Mouse (Mus musculus): ENCODE results near the gene Prkg1. TPM values are rescaled to one million over a fixed set of nuclear protein-coding genes. Genes with fewer than 3 reads are reported as not detected.

Prkg1 gene
- total and polyA plus RNA-seq, 3 experiments = 2.2 to 13.6 (median 11.0) TPM

GRCm38 (mm10) chr19:31613146-31613545 lies 151.7 kb downstream of the Prkg1 start:
- TF ChIP-seq POLR2A (IDR thresholded peaks at IDR 0.05; ENCODE audit: insufficient read depth, low read depth, low read length) (no peak), EP300 (IDR thresholded peaks at IDR 0.05; ENCODE audit: insufficient read depth, low read depth, low read length) (no peak), CTCF (IDR thresholded peaks at IDR 0.05) (no peak)
- Histone ChIP-seq H3K79me2 (replicated peaks; ENCODE audit: control insufficient read depth, insufficient read depth, low read length) (no peaks in the 10 kb centered on the region), H3K36me3 (ENCODE audit: control insufficient read depth, insufficient read depth, low read length) (no peaks in the 10 kb centered on the region), H3K27me3 (ENCODE audit: control insufficient read depth, insufficient read depth, low read length) (no peaks in the 10 kb centered on the region), H3K9ac (ENCODE audit: low read depth, low read length) (no peak overlapping the region), H3K4me3 (no peak overlapping the region), H3K4me1 (ENCODE audit: control insufficient read depth, insufficient read depth, low read length) (no peaks in the 10 kb centered on the region), H3K27ac (no peak overlapping the region)
- no peak for DNase-seq
- intact Hi-C loops (cut with DNase I) = no loop called here
- WGBS = 84% methylated on average over 4 of the region's 4 CpGs

- no peak overlapping the region for H3K27ac ChIP-seq
- DNase-seq = no peak
- no peaks in the 10 kb centered on the region for H3K4me1 ChIP-seq (ENCODE audit: control insufficient read depth, insufficient read depth, low read length)
- H3K4me3 ChIP-seq = no peak overlapping the region
- intact Hi-C loops (cut with DNase I) = no loop called here
- H3K79me2 ChIP-seq (replicated peaks; ENCODE audit: control insufficient read depth, insufficient read depth, low read length) = no peaks in the 10 kb centered on the region
- H3K27me3 ChIP-seq (ENCODE audit: control insufficient read depth, insufficient read depth, low read length) = no peaks in the 10 kb centered on the region
- H3K9ac ChIP-seq (ENCODE audit: low read depth, low read length) = no peak overlapping the region
- no peak for TF ChIP-seq EP300 (IDR thresholded peaks at IDR 0.05; ENCODE audit: insufficient read depth, low read depth, low read length)
- no peak for TF ChIP-seq POLR2A (IDR thresholded peaks at IDR 0.05; ENCODE audit: insufficient read depth, low read depth, low read length)
- TF ChIP-seq CTCF (IDR thresholded peaks at IDR 0.05) = no peak
- no peaks in the 10 kb centered on the region for H3K36me3 ChIP-seq (ENCODE audit: control insufficient read depth, insufficient read depth, low read length)
- WGBS = 89% methylated on average over 8 of the region's 8 CpGs
These were observed 162.3 kb downstream of the Prkg1 start for GRCm38 (mm10) chr19:31602578-31602977.

GRCm38 (mm10) chr19:31594011-31594410 lies 170.8 kb downstream of the Prkg1 start:
- H3K79me2 ChIP-seq (replicated peaks; ENCODE audit: control insufficient read depth, insufficient read depth, low read length) = no peaks in the 10 kb centered on the region
- H3K27me3 ChIP-seq (ENCODE audit: control insufficient read depth, insufficient read depth, low read length) = no peaks in the 10 kb centered on the region
- TF ChIP-seq POLR2A (IDR thresholded peaks at IDR 0.05; ENCODE audit: insufficient read depth, low read depth, low read length) (no peak), EP300 (IDR thresholded peaks at IDR 0.05; ENCODE audit: insufficient read depth, low read depth, low read length) (no peak), CTCF (IDR thresholded peaks at IDR 0.05) (no peak)
- no peak overlapping the region for H3K27ac ChIP-seq
- H3K36me3 ChIP-seq (ENCODE audit: control insufficient read depth, insufficient read depth, low read length) = no peaks in the 10 kb centered on the region
- intact Hi-C loops (cut with DNase I) = no loop called here
- no peak overlapping the region for H3K9ac ChIP-seq (ENCODE audit: low read depth, low read length)
- 60% methylated on average over 1 of the region's 1 CpGs for WGBS
- no peak for DNase-seq
- H3K4me1 ChIP-seq (ENCODE audit: control insufficient read depth, insufficient read depth, low read length) = no peaks in the 10 kb centered on the region
- no peak overlapping the region for H3K4me3 ChIP-seq

GRCm38 (mm10) chr19:31590701-31591100 lies 174.1 kb downstream of the Prkg1 start:
- WGBS = 88% methylated on average over 5 of the region's 5 CpGs
- Histone ChIP-seq H3K4me3 (no peak overlapping the region), H3K79me2 (replicated peaks; ENCODE audit: control insufficient read depth, insufficient read depth, low read length) (no peaks in the 10 kb centered on the region), H3K27ac (no peak overlapping the region), H3K9ac (ENCODE audit: low read depth, low read length) (no peak overlapping the region), H3K4me1 (ENCODE audit: control insufficient read depth, insufficient read depth, low read length) (no peaks in the 10 kb centered on the region), H3K36me3 (ENCODE audit: control insufficient read depth, insufficient read depth, low read length) (no peaks in the 10 kb centered on the region), H3K27me3 (ENCODE audit: control insufficient read depth, insufficient read depth, low read length) (no peaks in the 10 kb centered on the region)
- intact Hi-C loops (cut with DNase I) = no loop called here
- no peak for DNase-seq
- TF ChIP-seq EP300 (IDR thresholded peaks at IDR 0.05; ENCODE audit: insufficient read depth, low read depth, low read length) = no peak
- no peak for TF ChIP-seq POLR2A (IDR thresholded peaks at IDR 0.05; ENCODE audit: insufficient read depth, low read depth, low read length)
- TF ChIP-seq CTCF (IDR thresholded peaks at IDR 0.05) = no peak

- no peaks in the 10 kb centered on the region for H3K27me3 ChIP-seq (ENCODE audit: control insufficient read depth, insufficient read depth, low read length)
- no peak overlapping the region for H3K27ac ChIP-seq
- no peaks in the 10 kb centered on the region for H3K36me3 ChIP-seq (ENCODE audit: control insufficient read depth, insufficient read depth, low read length)
- H3K4me3 ChIP-seq = no peak overlapping the region
- H3K9ac ChIP-seq (ENCODE audit: low read depth, low read length) = no peak overlapping the region
- WGBS = 80% methylated on average over 4 of the region's 4 CpGs
- no peaks in the 10 kb centered on the region for H3K79me2 ChIP-seq (replicated peaks; ENCODE audit: control insufficient read depth, insufficient read depth, low read length)
- H3K4me1 ChIP-seq (ENCODE audit: control insufficient read depth, insufficient read depth, low read length) = no peaks in the 10 kb centered on the region
- TF ChIP-seq EP300 (IDR thresholded peaks at IDR 0.05; ENCODE audit: insufficient read depth, low read depth, low read length) (no peak), POLR2A (IDR thresholded peaks at IDR 0.05; ENCODE audit: insufficient read depth, low read depth, low read length) (no peak), CTCF (IDR thresholded peaks at IDR 0.05) (no peak)
- intact Hi-C loops (cut with DNase I) = no loop called here
- no peak for DNase-seq
These were observed 187.7 kb downstream of the Prkg1 start for GRCm38 (mm10) chr19:31577092-31577491.

- no peaks in the 10 kb centered on the region for H3K27me3 ChIP-seq (ENCODE audit: control insufficient read depth, insufficient read depth, low read length)
- H3K36me3 ChIP-seq (ENCODE audit: control insufficient read depth, insufficient read depth, low read length) = no peaks in the 10 kb centered on the region
- TF ChIP-seq CTCF (IDR thresholded peaks at IDR 0.05) = no peak
- 81% methylated on average over 4 of the region's 4 CpGs for WGBS
- H3K27ac ChIP-seq = no peak overlapping the region
- no peaks in the 10 kb centered on the region for H3K4me1 ChIP-seq (ENCODE audit: control insufficient read depth, insufficient read depth, low read length)
- peaks cover under 1% of the 10 kb centered on the region; the same call in 1 of the 2 replicates for H3K79me2 ChIP-seq (replicated peaks; ENCODE audit: control insufficient read depth, insufficient read depth, low read length)
- intact Hi-C loops (cut with DNase I) = no loop called here
- H3K4me3 ChIP-seq = no peak overlapping the region
- DNase-seq = no peak
- H3K9ac ChIP-seq (ENCODE audit: low read depth, low read length) = no peak overlapping the region
These were observed 200.5 kb downstream of the Prkg1 start for GRCm38 (mm10) chr19:31564329-31564728.
